Mouse (Mus musculus): Measurements from ENCODE around the gene Zic4.

Gene Zic4

GRCm38 (mm10) chr9:91393376-91394068, 31.3 kb downstream of the Zic4 start:
- in situ Hi-C loops (cut with MboI, MseI): no loop called here

DNA sequence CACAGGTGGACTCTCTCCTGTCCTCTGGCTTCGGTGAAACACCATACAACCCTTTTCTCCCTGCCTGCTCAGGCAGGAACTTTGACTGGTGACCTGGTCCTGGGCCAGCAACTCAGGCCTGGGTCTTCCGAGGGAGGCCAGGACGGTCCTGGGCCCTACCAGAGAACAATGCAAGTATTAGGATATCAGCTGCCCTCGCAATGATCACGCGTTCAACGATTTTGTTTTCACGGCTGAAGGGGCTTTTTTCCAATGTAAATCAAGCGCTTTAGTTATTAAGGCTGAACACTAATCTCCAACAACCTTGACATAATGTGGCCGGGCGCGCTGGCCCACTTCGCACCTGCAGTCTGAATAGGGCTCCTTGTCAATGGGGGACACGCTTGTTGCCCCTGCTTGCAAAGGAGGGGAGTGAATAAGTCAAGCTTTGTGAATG, 32.0 kb downstream of the Zic4 start:
- in situ Hi-C loops (cut with MboI, MseI): no loop called here

GRCm38 (mm10) chr9:91395066-91395772, 33.0 kb downstream of the Zic4 start:
- in situ Hi-C loops (cut with MboI, MseI): no loop called here

DNA sequence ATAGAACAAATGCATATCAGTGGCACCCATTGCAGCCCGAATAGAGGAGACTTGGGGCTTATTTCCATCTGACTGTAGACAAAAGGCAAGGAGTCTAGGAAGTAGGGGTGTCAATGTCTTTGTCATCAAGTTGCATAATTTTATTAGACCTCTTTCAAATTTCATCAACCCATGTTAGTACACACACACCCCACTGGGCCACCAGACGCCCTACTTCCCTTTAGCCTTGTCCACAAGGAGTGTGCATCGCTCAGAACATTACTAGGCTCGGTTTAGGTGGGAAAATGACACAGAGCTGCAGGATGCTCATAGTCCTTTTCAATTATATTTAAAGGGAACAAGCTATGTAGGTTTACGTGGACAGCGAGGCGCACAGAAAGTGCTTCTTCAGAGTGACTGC, 37.8 kb downstream of the Zic4 start:
- in situ Hi-C loops (cut with MboI, MseI): no loop called here

DNA sequence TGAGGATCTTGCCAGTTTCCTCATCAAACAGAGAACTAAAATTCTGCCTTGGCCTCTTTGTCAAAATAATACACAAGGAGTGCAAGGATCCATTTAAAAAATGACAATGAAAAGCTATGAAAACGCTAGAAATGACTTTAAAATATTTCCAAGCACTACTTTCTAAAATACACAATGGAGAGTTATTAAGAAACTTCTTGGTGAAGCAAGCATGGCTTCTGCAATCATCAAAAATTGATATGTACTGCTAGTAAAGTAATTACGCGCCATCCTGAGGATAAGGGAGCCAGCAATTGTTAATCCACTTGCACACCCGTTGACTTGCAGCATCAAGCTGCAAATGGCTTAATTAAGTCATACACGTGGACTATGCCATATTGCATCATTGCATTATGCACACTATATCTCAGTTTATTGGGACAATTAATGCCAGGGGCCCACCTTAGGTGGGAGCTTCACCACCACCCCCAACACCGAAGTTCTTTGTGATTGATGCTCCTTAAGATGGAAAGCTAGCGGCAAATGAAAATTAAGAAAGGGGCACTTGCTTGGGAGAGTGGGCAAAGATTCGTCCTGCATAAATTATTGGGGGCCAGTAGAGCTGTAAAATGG, 38.4 kb downstream of the Zic4 start:
- in situ Hi-C loops (cut with MboI, MseI): no loop called here

DNA sequence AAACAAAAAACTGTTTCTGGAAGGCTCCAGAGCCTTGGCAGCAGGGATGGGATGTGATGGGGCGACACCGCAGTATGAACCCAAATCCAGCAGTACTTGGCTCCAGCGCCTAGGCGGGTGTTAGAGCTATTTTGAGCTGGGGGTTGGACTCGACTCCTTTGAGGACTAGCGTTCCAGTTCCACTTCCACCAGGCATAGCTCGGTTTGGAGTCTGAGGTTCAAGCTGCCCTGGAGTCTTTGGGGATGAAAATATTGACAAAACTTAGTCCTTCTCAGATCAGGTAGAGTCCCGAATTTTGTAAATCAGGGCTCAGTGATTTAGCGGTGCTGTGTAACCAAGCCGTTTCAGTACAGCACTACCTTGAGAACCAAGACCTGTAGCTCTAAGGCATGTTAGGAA, 39.3 kb downstream of the Zic4 start:
- in situ Hi-C loops (cut with MboI, MseI): no loop called here

DNA sequence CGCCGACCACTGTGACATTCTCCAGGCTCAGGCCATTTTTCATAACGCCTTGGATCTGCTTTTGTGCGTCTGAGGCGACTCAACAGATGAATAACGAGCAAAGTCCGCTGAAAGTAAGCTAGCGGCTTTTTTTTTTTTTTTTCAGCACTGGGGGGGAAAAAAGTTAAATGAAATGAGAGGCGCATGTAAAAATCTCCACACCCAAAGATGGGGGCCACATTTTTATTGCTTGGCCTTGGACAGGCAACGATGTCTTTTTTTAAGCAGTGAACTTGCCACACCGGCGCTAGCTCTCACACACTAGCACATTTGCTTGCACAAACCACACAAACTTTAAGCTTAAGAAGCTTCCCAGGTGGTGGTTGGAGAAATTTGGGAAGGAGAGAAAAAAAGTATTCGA, 42.0 kb downstream of the Zic4 start:
- in situ Hi-C loops (cut with MboI, MseI): no loop called here

GRCm38 (mm10) chr9:91404905-91405752, 42.9 kb downstream of the Zic4 start:
- in situ Hi-C loops (cut with MboI, MseI): loop anchor here (5.0 kb wide), 1 partner anchor 43 kb away; the partner anchor contains the start of gene Zic4

DNA sequence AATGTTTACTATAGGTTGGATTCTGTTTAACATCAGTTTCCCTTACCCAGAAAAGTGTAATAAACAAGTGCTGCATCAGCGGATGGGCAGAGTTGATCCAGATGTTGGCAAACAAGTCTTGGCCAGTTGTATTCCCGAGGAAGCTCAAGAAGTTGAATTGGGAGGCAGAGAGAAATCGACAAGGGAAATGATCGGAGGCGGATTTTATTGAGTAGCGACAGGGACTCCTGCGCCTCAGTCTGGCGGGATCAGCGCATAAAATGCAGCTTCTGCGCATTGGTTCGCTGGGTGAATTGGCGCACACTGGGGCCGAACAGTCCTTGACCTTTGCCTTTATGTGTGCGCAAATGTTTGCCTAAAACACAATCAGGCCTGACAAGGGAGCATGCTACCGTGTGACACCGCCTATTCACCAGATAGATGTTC, 43.6 kb downstream of the Zic4 start:
- in situ Hi-C loops (cut with MboI, MseI): loop anchor here (5.0 kb wide), 1 partner anchor 43 kb away; the partner anchor contains the start of gene Zic4

- in situ Hi-C loops (cut with MboI, MseI): loop anchor here (5.0 kb wide), 1 partner anchor 44 kb away; the partner anchor contains the start of gene Zic4
Observed at GRCm38 (mm10) chr9:91406258-91406763, 44.1 kb downstream of the Zic4 start.

DNA sequence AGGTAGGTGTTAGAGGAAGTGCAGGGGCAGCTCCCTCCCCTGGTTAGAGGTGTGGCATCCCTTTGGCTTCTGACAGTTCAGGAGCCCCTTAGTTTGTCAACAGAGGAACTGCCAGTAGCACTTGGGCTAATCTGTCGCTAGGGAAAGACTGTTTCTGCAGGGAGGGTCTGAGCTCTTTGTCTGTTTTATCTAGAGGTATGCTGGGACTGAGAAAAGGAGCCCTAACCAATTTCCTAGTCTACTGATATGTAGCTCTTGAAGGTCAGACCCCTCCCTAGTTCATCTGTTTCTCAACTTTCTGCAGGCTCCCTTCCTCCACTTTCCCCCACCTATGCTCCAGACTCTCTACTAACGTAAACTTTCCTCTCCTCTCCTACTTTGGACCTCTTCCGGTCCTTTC, 47.6 kb downstream of the Zic4 start:
- in situ Hi-C loops (cut with MboI, MseI): loop anchor here (5.0 kb wide), 1 partner anchor 47 kb away; the partner anchor contains the start of gene Zic4

DNA sequence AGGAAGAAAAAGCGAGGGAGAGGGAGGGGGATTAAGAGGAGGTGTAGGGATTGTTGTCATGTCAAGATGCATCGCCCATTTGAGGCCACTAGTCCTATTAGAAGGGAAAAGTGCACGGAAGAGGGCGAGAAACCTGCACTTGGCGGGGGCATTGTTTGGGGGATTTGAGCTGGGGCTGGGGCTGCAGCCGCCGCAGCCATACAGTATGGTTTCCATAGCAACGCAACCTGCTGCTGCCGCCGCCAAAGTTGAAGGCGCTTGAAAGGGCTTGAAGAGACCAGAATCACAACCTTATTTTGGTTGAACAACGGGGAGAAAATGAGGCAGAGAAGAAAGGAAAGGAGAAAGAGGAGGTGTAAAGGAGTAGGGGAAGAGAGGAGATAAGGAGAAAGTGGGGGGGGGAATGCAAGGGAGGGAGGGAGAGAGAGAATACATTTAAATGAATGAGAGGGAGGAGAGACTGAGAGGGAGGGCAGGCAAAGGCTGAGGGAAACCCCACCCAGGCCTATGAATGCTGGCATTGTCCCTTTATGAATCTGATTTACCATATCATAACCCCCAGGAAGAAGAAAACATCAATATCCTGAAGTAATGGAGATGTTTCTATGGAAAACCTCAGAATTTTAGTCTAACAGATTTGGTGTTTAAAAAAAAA, 51.9 kb downstream of the Zic4 start:
- in situ Hi-C loops (cut with MboI, MseI): no loop called here

DNA sequence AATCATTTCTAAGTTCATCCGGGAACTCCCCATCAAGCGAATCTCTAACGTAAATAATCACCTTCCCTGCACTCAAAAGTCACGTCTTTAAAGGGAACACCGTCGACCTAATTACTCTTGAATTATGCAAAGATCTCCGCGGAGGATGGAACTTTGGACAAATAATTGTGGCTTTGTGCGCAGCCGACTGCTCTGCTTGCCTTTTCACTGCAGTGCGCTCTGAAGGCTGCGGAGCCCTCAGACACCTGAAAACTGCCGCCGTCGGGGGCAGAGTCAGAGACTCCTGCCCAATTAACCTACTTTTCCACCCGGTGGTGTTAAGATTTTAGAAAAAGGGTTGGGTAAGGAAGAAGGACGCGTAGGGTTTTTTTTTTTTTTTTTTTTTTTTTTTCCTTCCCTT, 58.2 kb downstream of the Zic4 start:
- in situ Hi-C loops (cut with MboI, MseI): no loop called here
